Mouse (Mus musculus): ENCODE data around the gene Yjefn3. TPM values are rescaled to one million over a fixed set of nuclear protein-coding genes. Genes with fewer than 3 reads are reported as not detected.

Gene Yjefn3
- polyA plus RNA-seq, 1 experiment: 1.9 TPM

- TF ChIP-seq POLR2A (IDR thresholded peaks at IDR 0.05; ENCODE audit: low read depth, low read length) (no peak), CTCF (IDR thresholded peaks at IDR 0.05; ENCODE audit: extremely low read depth, insufficient read depth, insufficient read length, insufficient replicate concordance) (no peak)
- Histone ChIP-seq H3K36me3 (ENCODE audit: control insufficient read depth, insufficient read depth, low read length) (peaks cover 57% of the 10 kb centered on the region), H3K27ac (ENCODE audit: insufficient read depth, low read length) (no peak overlapping the region), H3K4me1 (ENCODE audit: control insufficient read depth, insufficient read depth, insufficient read length) (no peaks in the 10 kb centered on the region), H3K4me3 (ENCODE audit: extremely low read depth, insufficient read depth, insufficient read length) (no peak overlapping the region), H3K27me3 (ENCODE audit: control insufficient read depth, insufficient read depth, low read length) (no peaks in the 10 kb centered on the region)
- WGBS: 95% methylated on average over 13 of the region's 13 CpGs
- DNase-seq (ENCODE audit: low read depth in 1 of 2, low spot score in 2 of 2): no peak
These were observed 9.4 kb upstream of the Yjefn3 start for GRCm38 (mm10) chr8:69911917-69912316.

- Histone ChIP-seq H3K4me1 (ENCODE audit: control insufficient read depth, insufficient read depth, insufficient read length) (peaks cover 6% of the 10 kb centered on the region), H3K27ac (ENCODE audit: insufficient read depth, low read length) (no peak overlapping the region)
These were observed 4.6 kb upstream of the Yjefn3 start for GRCm38 (mm10) chr8:69907106-69907505.

GRCm38 (mm10) chr8:69906260-69906659, 3.7 kb upstream of the Yjefn3 start:
- 91% methylated on average over 2 of the region's 2 CpGs for WGBS

More at GRCm38 (mm10) chr8:69907106-69907505, 4.6 kb upstream of the Yjefn3 start:
- TF ChIP-seq POLR2A (IDR thresholded peaks at IDR 0.05; ENCODE audit: low read depth, low read length): no peak
- TF ChIP-seq CTCF (IDR thresholded peaks at IDR 0.05; ENCODE audit: extremely low read depth, insufficient read depth, insufficient read length, insufficient replicate concordance): no peak
- Histone ChIP-seq H3K36me3 (ENCODE audit: control insufficient read depth, insufficient read depth, low read length) (peaks cover 25% of the 10 kb centered on the region), H3K4me3 (ENCODE audit: extremely low read depth, insufficient read depth, insufficient read length) (no peak overlapping the region), H3K27me3 (ENCODE audit: control insufficient read depth, insufficient read depth, low read length) (no peaks in the 10 kb centered on the region)
- 88% methylated on average over 2 of the region's 2 CpGs for WGBS
- no peak for DNase-seq (ENCODE audit: low read depth in 1 of 2, low spot score in 2 of 2)

GRCm38 (mm10) chr8:69904096-69904495, 1.6 kb upstream of the Yjefn3 start:
- H3K36me3 ChIP-seq (ENCODE audit: control insufficient read depth, insufficient read depth, low read length): peaks cover 7% of the 10 kb centered on the region
- H3K27me3 ChIP-seq (ENCODE audit: control insufficient read depth, insufficient read depth, low read length): no peaks in the 10 kb centered on the region
- H3K4me1 ChIP-seq (ENCODE audit: control insufficient read depth, insufficient read depth, insufficient read length): peaks cover 11% of the 10 kb centered on the region
- H3K4me3 ChIP-seq (ENCODE audit: extremely low read depth, insufficient read depth, insufficient read length): no peak overlapping the region
- WGBS: 91% methylated on average over 8 of the region's 8 CpGs
- H3K27ac ChIP-seq (ENCODE audit: insufficient read depth, low read length): no peak overlapping the region
- DNase-seq (ENCODE audit: low read depth in 1 of 2, low spot score in 2 of 2): no peak
- no peak for TF ChIP-seq CTCF (IDR thresholded peaks at IDR 0.05; ENCODE audit: extremely low read depth, insufficient read depth, insufficient read length, insufficient replicate concordance)

More at GRCm38 (mm10) chr8:69906260-69906659, 3.7 kb upstream of the Yjefn3 start:
- H3K27me3 ChIP-seq (ENCODE audit: control insufficient read depth, insufficient read depth, low read length): no peaks in the 10 kb centered on the region
- no peak overlapping the region for H3K4me3 ChIP-seq (ENCODE audit: extremely low read depth, insufficient read depth, insufficient read length)
- peaks cover 9% of the 10 kb centered on the region for H3K4me1 ChIP-seq (ENCODE audit: control insufficient read depth, insufficient read depth, insufficient read length)
- peaks cover 19% of the 10 kb centered on the region for H3K36me3 ChIP-seq (ENCODE audit: control insufficient read depth, insufficient read depth, low read length)
- TF ChIP-seq POLR2A (IDR thresholded peaks at IDR 0.05; ENCODE audit: low read depth, low read length) (no peak), CTCF (IDR thresholded peaks at IDR 0.05; ENCODE audit: extremely low read depth, insufficient read depth, insufficient read length, insufficient replicate concordance) (no peak)
- H3K27ac ChIP-seq (ENCODE audit: insufficient read depth, low read length): no peak overlapping the region
- DNase-seq (ENCODE audit: low read depth in 1 of 2, low spot score in 2 of 2): no peak

- Histone ChIP-seq H3K4me1 (ENCODE audit: control insufficient read depth, insufficient read depth, insufficient read length) (peaks cover 11% of the 10 kb centered on the region), H3K27me3 (ENCODE audit: control insufficient read depth, insufficient read depth, low read length) (no peaks in the 10 kb centered on the region), H3K4me3 (ENCODE audit: extremely low read depth, insufficient read depth, insufficient read length) (peak overlapping the region; percentile 79), H3K36me3 (ENCODE audit: control insufficient read depth, insufficient read depth, low read length) (peaks cover under 1% of the 10 kb centered on the region; the same call in 1 of the 2 replicates), H3K27ac (ENCODE audit: insufficient read depth, low read length) (peak overlapping the region; percentile 90)
- DNase-seq (ENCODE audit: low read depth in 1 of 2, low spot score in 2 of 2): peak; percentile 94 to 97
- under 1% methylated on average over 45 of the region's 45 CpGs for WGBS
- TF ChIP-seq POLR2A (IDR thresholded peaks at IDR 0.05; ENCODE audit: low read depth, low read length) (no peak; the same call in none of the 2 replicates), CTCF (IDR thresholded peaks at IDR 0.05; ENCODE audit: extremely low read depth, insufficient read depth, insufficient read length, insufficient replicate concordance) (no peak)
These were observed 591 bp upstream of the Yjefn3 start for GRCm38 (mm10) chr8:69903063-69903542.

GRCm38 (mm10) chr8:69901484-69902162, 889 bp downstream of the Yjefn3 start:
- H3K4me1 ChIP-seq (ENCODE audit: control insufficient read depth, insufficient read depth, insufficient read length): peaks cover 11% of the 10 kb centered on the region
- 1% methylated on average over 41 of the region's 41 CpGs for WGBS
- H3K27me3 ChIP-seq (ENCODE audit: control insufficient read depth, insufficient read depth, low read length): no peaks in the 10 kb centered on the region
- no peaks in the 10 kb centered on the region for H3K36me3 ChIP-seq (ENCODE audit: control insufficient read depth, insufficient read depth, low read length)
- peak; percentile 92 to 93 for DNase-seq (ENCODE audit: low read depth in 1 of 2, low spot score in 2 of 2)
- H3K4me3 ChIP-seq (ENCODE audit: extremely low read depth, insufficient read depth, insufficient read length): peak overlapping the region; percentile 79
- peak; percentile 63 for TF ChIP-seq CTCF (IDR thresholded peaks at IDR 0.05; ENCODE audit: extremely low read depth, insufficient read depth, insufficient read length, insufficient replicate concordance)
- TF ChIP-seq POLR2A (IDR thresholded peaks at IDR 0.05; ENCODE audit: low read depth, low read length): peak; percentile 85
- peak overlapping the region; percentile 90 for H3K27ac ChIP-seq (ENCODE audit: insufficient read depth, low read length)

- no peak for DNase-seq (ENCODE audit: low read depth in 1 of 2, low spot score in 2 of 2)
- TF ChIP-seq CTCF (IDR thresholded peaks at IDR 0.05; ENCODE audit: extremely low read depth, insufficient read depth, insufficient read length, insufficient replicate concordance): no peak
- TF ChIP-seq POLR2A (IDR thresholded peaks at IDR 0.05; ENCODE audit: low read depth, low read length): no peak
- Histone ChIP-seq H3K27me3 (ENCODE audit: control insufficient read depth, insufficient read depth, low read length) (no peaks in the 10 kb centered on the region), H3K4me3 (ENCODE audit: extremely low read depth, insufficient read depth, insufficient read length) (peak overlapping the region; percentile 79), H3K36me3 (ENCODE audit: control insufficient read depth, insufficient read depth, low read length) (no peaks in the 10 kb centered on the region; the same call in 1 of the 2 replicates), H3K27ac (ENCODE audit: insufficient read depth, low read length) (peak overlapping the region; percentile 85), H3K4me1 (ENCODE audit: control insufficient read depth, insufficient read depth, insufficient read length) (peaks cover 11% of the 10 kb centered on the region)
- WGBS: 6% methylated on average over 12 of the region's 12 CpGs
These were observed 1.5 kb downstream of the Yjefn3 start for GRCm38 (mm10) chr8:69900895-69901451.

All from spleen, adult 2 months (tissue).